Mouse (Mus musculus) heart, adult 18-20 months (tissue): ENCODE measurements around the gene Gcsh. TPM values are rescaled to one million over a fixed set of nuclear protein-coding genes. Genes with fewer than 3 reads are reported as not detected.

Experiments used
- total RNA-seq, 2 experiments: library from RNA; stranded (reverse); gene quantifications; 2 replicates each; pipeline ENCODE4 v1.2.3; 2021

The Gcsh gene
- total RNA-seq, 2 experiments from 2014 or later, result 62.1 to 63.3 TPM

Other genes with a start within 250 kb of the Gcsh start
- gene Cmc2, start 72.1 kb downstream of the Gcsh start, total RNA-seq, result 10 to 100 TPM; 70.9 to 92.4 TPM
- under 1 TPM; 0.25 to 0.69 TPM for gene Cenpn, start 71.8 kb downstream of the Gcsh start, total RNA-seq
- gene Atmin, start 50.1 kb downstream of the Gcsh start, total RNA-seq, result 10 to 100 TPM; 15.5 to 16.2 TPM
- gene 1700030J22Rik, start 14.6 kb downstream of the Gcsh start, total RNA-seq, result under 1 TPM; 0.42 to 0.49 TPM
- not detected for gene Pkd1l2, start 88.9 kb upstream of the Gcsh start, total RNA-seq
- gene Bco1, start 102.3 kb upstream of the Gcsh start, total RNA-seq, result under 1 TPM in 1 of 2 experiments, not detected in 1; 0.15 TPM
- 1 to 10 TPM; 4.0 to 5.3 TPM for gene Gan, start 164.6 kb upstream of the Gcsh start, total RNA-seq